Mouse (Mus musculus) MEL (cell line): Measurements from ENCODE around the gene Pax8. TPM values are rescaled to one million over a fixed set of nuclear protein-coding genes. Genes with fewer than 3 reads are reported as not detected.
A peak's percentile ranks its signal among the peaks of the same experiment; 100 is the strongest.

Source experiments
- DNase-seq: peaks from one replicate; pipeline ENCODE4 v3.0.0; 2011; ENCODE audit warnings: low read depth, low spot score
- H3K27ac ChIP-seq: 2 replicates; pipeline ENCODE4 v1.5.1; 2012; ENCODE audit warnings: low read depth, mild to moderate bottlenecking, control low read depth, low read length, moderate library complexity; ENCODE audit not compliant: control insufficient read depth
- H3K27me3 ChIP-seq, 2 experiments: fragments of 150-350 bp in 1 of 2; sonication (generic) in 1 of 2; 2 replicates each; pipeline ENCODE4 v1.6.1; 2012; ENCODE audit warnings: low read length in 2 of 2, mild to moderate bottlenecking in 2 of 2, improper control_type of control experiment in 1 of 2, moderate library complexity in 1 of 2; ENCODE audit not compliant: insufficient read depth in 2 of 2, control insufficient read depth in 1 of 2
- H3K36me3 ChIP-seq, 2 experiments: 2 replicates each; pipeline ENCODE4 v1.6.1; 2012 to 2014; ENCODE audit warnings: low read length in 2 of 2, improper control_type of control experiment in 1 of 2, inconsistent platforms in 1 of 2, mild to moderate bottlenecking in 1 of 2; ENCODE audit not compliant: insufficient read depth in 2 of 2, control insufficient read depth in 1 of 2
- H3K4me1 ChIP-seq, 2 experiments: fragments of 150-350 bp in 1 of 2; sonication (generic) in 1 of 2; 2 replicates each; pipeline ENCODE4 v1.6.1; 2012; ENCODE audit warnings: low read length in 2 of 2, improper control_type of control experiment in 1 of 2, mild to moderate bottlenecking in 1 of 2; ENCODE audit not compliant: insufficient read depth in 2 of 2, control insufficient read depth in 1 of 2
- H3K4me3 ChIP-seq, 2 experiments: fragments of 150-350 bp in 1 of 2; sonication (generic) in 1 of 2; 2 replicates each; pipeline ENCODE4 v1.5.1; 2012; ENCODE audit warnings: low read depth in 2 of 2, low read length in 2 of 2, mild to moderate bottlenecking in 2 of 2, moderate library complexity in 2 of 2, control low read depth in 1 of 2, improper control_type of control experiment in 1 of 2; ENCODE audit not compliant: control insufficient read depth in 1 of 2, insufficient read depth in 1 of 2
- H3K79me2 ChIP-seq: 2 replicates; pipeline ENCODE4 v1.6.1; 2012; ENCODE audit warnings: mild to moderate bottlenecking, low read length, moderate library complexity; ENCODE audit not compliant: control insufficient read depth, poor library complexity, insufficient read depth
- H3K9ac ChIP-seq: 2 replicates; pipeline ENCODE4 v1.6.1; 2012; ENCODE audit warnings: low read depth, mild to moderate bottlenecking, control low read depth, low read length, moderate library complexity; ENCODE audit not compliant: control insufficient read depth, poor library complexity, severe bottlenecking
- H3K9me3 ChIP-seq: fragments of 150-350 bp; sonication (generic); replicated peaks from 2 replicates; pipeline ENCODE4 v1.6.1; 2012; ENCODE audit warnings: mild to moderate bottlenecking, low read length, improper control_type of control experiment, moderate library complexity; ENCODE audit not compliant: insufficient read depth
- CTCF ChIP-seq, 3 experiments: IDR thresholded peaks in 2 of 3; conservative IDR thresholded peaks in 1 of 3; 2 replicates each; pipeline ENCODE4 v1.5.1; 2011 to 2012; ENCODE audit warnings: low read length in 3 of 3, low read depth in 2 of 3, mild to moderate bottlenecking in 2 of 3, improper control_type of control experiment in 1 of 3, inconsistent platforms in 1 of 3, mixed read lengths in 1 of 3, moderate library complexity in 1 of 3; ENCODE audit not compliant: control insufficient read depth in 1 of 3, insufficient read depth in 1 of 3, poor library complexity in 1 of 3, severe bottlenecking in 1 of 3
- E2F4 ChIP-seq: IDR thresholded peaks from 2 replicates; pipeline ENCODE4 v1.6.1; 2011; ENCODE audit warnings: low read depth, low read length, improper control_type of control experiment, borderline replicate concordance
- ELF1 ChIP-seq: IDR thresholded peaks from 2 replicates; pipeline ENCODE4 v1.6.1; 2014; ENCODE audit warnings: low read depth, mild to moderate bottlenecking, inconsistent platforms, low read length, improper control_type of control experiment, moderate library complexity
- GABPA ChIP-seq: IDR thresholded peaks from 2 replicates; pipeline ENCODE4 v1.6.1; 2012; ENCODE audit warnings: low read depth, mild to moderate bottlenecking, inconsistent platforms, low read length, improper control_type of control experiment, moderate library complexity
- GATA1 ChIP-seq: IDR thresholded peaks from 2 replicates; pipeline ENCODE4 v1.6.1; 2011; ENCODE audit warnings: low read depth, low read length, improper control_type of control experiment
- HCFC1 ChIP-seq: IDR thresholded peaks from 2 replicates; pipeline ENCODE4 v1.6.1; 2012; ENCODE audit warnings: low read depth, mild to moderate bottlenecking, inconsistent platforms, low read length, improper control_type of control experiment, moderate library complexity
- JUND ChIP-seq: IDR thresholded peaks from 2 replicates; pipeline ENCODE4 v1.6.1; 2011; ENCODE audit warnings: low read depth, mild to moderate bottlenecking, improper control_type of control experiment, low read length
- MAX ChIP-seq: IDR thresholded peaks from 2 replicates; pipeline ENCODE4 v1.6.1; 2011; ENCODE audit warnings: low read length, improper control_type of control experiment
- MAZ ChIP-seq: IDR thresholded peaks from 2 replicates; pipeline ENCODE4 v1.6.1; 2012; ENCODE audit warnings: low read depth, mild to moderate bottlenecking, inconsistent platforms, low read length, improper control_type of control experiment
- MXI1 ChIP-seq: IDR thresholded peaks from 2 replicates; pipeline ENCODE4 v1.6.1; 2011; ENCODE audit warnings: mild to moderate bottlenecking, low read depth, low read length, improper control_type of control experiment
- MYC ChIP-seq: IDR thresholded peaks from 2 replicates; pipeline ENCODE4 v1.6.1; 2011; ENCODE audit warnings: low read depth, mild to moderate bottlenecking, low read length, improper control_type of control experiment, moderate library complexity
- NRF1 ChIP-seq: IDR thresholded peaks from 2 replicates; pipeline ENCODE4 v1.6.1; 2014; ENCODE audit warnings: low read depth, mild to moderate bottlenecking, inconsistent platforms, low read length, improper control_type of control experiment, moderate library complexity; ENCODE audit not compliant: poor library complexity, insufficient read depth, severe bottlenecking
- POLR2A ChIP-seq, 2 experiments: IDR thresholded peaks; 2 replicates each; pipeline ENCODE4 v1.6.1; 2011 to 2012; ENCODE audit warnings: low read length in 2 of 2, mild to moderate bottlenecking in 2 of 2, control low read depth in 1 of 2, improper control_type of control experiment in 1 of 2, low read depth in 1 of 2, moderate library complexity in 1 of 2; ENCODE audit not compliant: control insufficient read depth in 1 of 2, insufficient read depth in 1 of 2, poor library complexity in 1 of 2
- UBTF ChIP-seq: IDR thresholded peaks from 2 replicates; pipeline ENCODE4 v1.6.1; 2012; ENCODE audit warnings: low read depth, mild to moderate bottlenecking, inconsistent platforms, low read length, improper control_type of control experiment, moderate library complexity, borderline replicate concordance; ENCODE audit not compliant: insufficient read depth
- USF1 ChIP-seq: IDR thresholded peaks from 2 replicates; pipeline ENCODE4 v1.6.1; 2014; ENCODE audit warnings: low read depth, mild to moderate bottlenecking, inconsistent platforms, low read length, improper control_type of control experiment, moderate library complexity
- USF2 ChIP-seq, 2 experiments: IDR thresholded peaks; 2 replicates each; pipeline ENCODE4 v1.6.1; 2011 to 2012; ENCODE audit warnings: improper control_type of control experiment in 2 of 2, low read length in 2 of 2, borderline replicate concordance in 1 of 2, inconsistent platforms in 1 of 2, low read depth in 1 of 2, mild to moderate bottlenecking in 1 of 2; ENCODE audit not compliant: insufficient read depth in 1 of 2
- ZC3H11A ChIP-seq: IDR thresholded peaks from 2 replicates; pipeline ENCODE4 v1.6.1; 2012; ENCODE audit warnings: low read depth, mild to moderate bottlenecking, inconsistent platforms, low read length, improper control_type of control experiment
- ZKSCAN1 ChIP-seq: IDR thresholded peaks from 2 replicates; pipeline ENCODE4 v1.6.1; 2012; ENCODE audit warnings: low read depth, mild to moderate bottlenecking, inconsistent platforms, low read length, improper control_type of control experiment, moderate library complexity
- ZNF384 ChIP-seq: IDR thresholded peaks from 2 replicates; pipeline ENCODE4 v1.6.1; 2012; ENCODE audit warnings: low read depth, mild to moderate bottlenecking, inconsistent platforms, low read length, improper control_type of control experiment
- polyA plus RNA-seq, 2 experiments: library from polyadenylated mRNA; stranded (reverse) in 1 of 2; unstranded in 1 of 2; fragments of >175 nt in 1 of 2; fragments of >200 nt in 1 of 2; gene quantifications; 2 replicates each; pipeline versions ENCODE4 v1.2.1 to v1.2.4; 2012; ENCODE audit warnings: low replicate concordance in 2 of 2, low read depth in 1 of 2; ENCODE audit not compliant: insufficient read length in 2 of 2, insufficient read depth in 1 of 2, missing spikeins in 1 of 2
- total RNA-seq: library from RNA; depleted of rRNA; stranded (reverse); fragments of 300-350 nt; gene quantifications from 2 replicates; pipeline ENCODE4 v1.2.3, GENCODE M21; 2012

Gene Pax8
- total and polyA plus RNA-seq, 3 experiments: not detected

DNA sequence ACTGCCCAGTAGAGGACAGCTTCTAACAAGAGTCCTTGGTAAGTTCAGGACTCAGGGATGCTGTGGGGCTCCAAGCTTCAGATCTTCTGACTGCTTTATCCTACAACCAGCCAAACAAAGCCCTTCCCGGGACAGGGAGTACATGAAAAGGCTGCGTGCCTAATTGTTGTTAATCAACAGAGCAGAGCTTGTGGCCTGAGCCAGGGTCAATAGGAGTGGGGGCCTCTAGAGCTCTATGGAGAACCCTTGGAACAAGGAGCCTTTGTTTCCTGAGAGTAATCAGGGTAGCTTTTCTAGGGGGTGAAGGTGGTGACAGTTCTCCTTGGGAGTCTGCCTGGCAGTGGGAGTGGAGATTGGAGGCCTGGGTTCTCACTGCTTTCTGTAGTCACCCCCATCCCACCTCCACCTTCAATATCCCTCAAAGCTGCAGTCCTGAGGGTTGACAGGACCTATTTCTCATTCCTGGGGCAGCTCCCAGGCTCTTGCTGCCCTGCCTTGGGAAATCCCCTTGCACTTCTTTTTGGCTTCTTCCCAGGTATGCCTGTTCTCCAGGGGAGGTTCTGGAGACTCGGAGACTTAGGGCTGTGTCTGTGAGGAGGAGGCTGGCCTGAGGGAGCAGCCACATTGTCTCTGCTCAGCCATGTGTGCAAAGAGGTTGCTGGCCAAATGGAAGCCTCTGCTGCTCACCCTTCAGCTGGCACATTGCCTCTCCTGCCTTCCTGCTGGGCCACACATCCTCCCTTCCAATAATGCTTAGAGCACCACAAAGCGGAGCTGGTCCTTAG lies 67.5 kb downstream of the Pax8 start:
- H3K9me3 ChIP-seq: no peaks in the 10 kb centered on the region
- H3K9ac ChIP-seq: no peak overlapping the region
- H3K27me3 ChIP-seq: no peaks in the 10 kb centered on the region
- H3K36me3 ChIP-seq: no peaks in the 10 kb centered on the region
- H3K27ac ChIP-seq: no peak overlapping the region
- DNase-seq: no peak
- no peak for TF ChIP-seq MAZ
- TF ChIP-seq POLR2A (IDR thresholded peaks at IDR 0.05; ENCODE audit: control insufficient read depth in 1 of 2, insufficient read depth in 1 of 2, low read depth in 1 of 2, low read length in 2 of 2, poor library complexity in 1 of 2): no peak
- no peak for TF ChIP-seq ZC3H11A
- TF ChIP-seq USF1: no peak
- TF ChIP-seq UBTF: no peak
- TF ChIP-seq HCFC1: no peak
- no peak for TF ChIP-seq MXI1
- TF ChIP-seq MAX: no peak
- no peak for TF ChIP-seq ELF1
- TF ChIP-seq CTCF (IDR thresholded peaks at IDR 0.05 in 2 of 3, conservative IDR thresholded peaks at IDR 0.05 in 1 of 3; ENCODE audit: control insufficient read depth in 1 of 3, insufficient read depth in 1 of 3, low read depth in 2 of 3, low read length in 3 of 3, poor library complexity in 1 of 3, severe bottlenecking in 1 of 3): no peak
- TF ChIP-seq ZKSCAN1: no peak
- no peak for TF ChIP-seq USF2 (IDR thresholded peaks at IDR 0.05; ENCODE audit: borderline replicate concordance in 1 of 2, insufficient read depth in 1 of 2, low read depth in 1 of 2, low read length in 2 of 2)
- no peak for TF ChIP-seq NRF1
- TF ChIP-seq ZNF384: no peak
- no peak for TF ChIP-seq GABPA
- TF ChIP-seq E2F4: no peak
- TF ChIP-seq MYC: no peak
- TF ChIP-seq GATA1: no peak
- H3K4me3 ChIP-seq: no peak overlapping the region
- H3K4me1 ChIP-seq: no peaks in the 10 kb centered on the region
- no peaks in the 10 kb centered on the region for H3K79me2 ChIP-seq

DNA sequence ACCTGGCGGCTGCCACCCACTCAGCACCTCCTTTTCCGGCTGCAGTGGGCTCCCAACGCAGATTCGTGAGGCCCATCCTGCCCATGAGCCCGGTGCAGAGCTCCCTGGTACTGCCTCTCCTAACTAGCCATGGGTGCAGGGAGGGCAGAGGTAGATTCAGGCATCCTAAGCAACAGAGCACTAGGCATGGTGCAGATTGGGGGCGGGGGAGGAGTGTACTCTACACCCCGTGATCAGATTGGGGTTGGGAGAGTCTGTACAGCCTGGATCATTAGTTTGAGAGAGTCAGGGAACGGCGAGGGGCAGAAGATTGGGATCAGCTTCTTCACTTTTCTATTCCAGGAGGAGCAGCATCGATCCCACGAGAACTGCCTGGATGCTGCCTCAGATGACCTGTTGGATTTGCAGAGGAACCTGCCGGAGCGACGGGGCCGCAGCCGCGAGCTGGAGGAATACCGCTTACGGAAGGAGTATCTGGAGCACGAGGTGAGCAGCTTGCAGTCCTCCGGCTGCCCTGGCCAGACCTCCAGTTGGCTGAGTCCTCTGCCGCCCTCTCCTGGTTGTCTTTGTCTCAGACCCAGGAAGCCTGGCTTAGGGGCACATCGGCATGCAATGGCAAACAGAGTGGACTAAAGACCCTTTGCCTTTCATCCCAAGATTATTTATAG lies 69.9 kb downstream of the Pax8 start:
- Histone ChIP-seq H3K79me2 (no peaks in the 10 kb centered on the region), H3K27me3 (no peaks in the 10 kb centered on the region), H3K4me3 (no peak overlapping the region), H3K9ac (no peak overlapping the region), H3K9me3 (no peaks in the 10 kb centered on the region), H3K4me1 (no peaks in the 10 kb centered on the region), H3K27ac (no peak overlapping the region), H3K36me3 (no peaks in the 10 kb centered on the region)
- DNase-seq: no peak
- TF ChIP-seq CTCF (IDR thresholded peaks at IDR 0.05 in 2 of 3, conservative IDR thresholded peaks at IDR 0.05 in 1 of 3; ENCODE audit: control insufficient read depth in 1 of 3, insufficient read depth in 1 of 3, low read depth in 2 of 3, low read length in 3 of 3, poor library complexity in 1 of 3, severe bottlenecking in 1 of 3) (peak in 1 of 3 experiments; percentile 24; a peak in 2 of 6 replicates), JUND (no peak)
